Mouse (Mus musculus): ENCODE data around the gene Mtmr2. TPM values are rescaled to one million over a fixed set of nuclear protein-coding genes. Genes with fewer than 3 reads are reported as not detected.

Mtmr2 gene
- total and polyA plus RNA-seq, 3 experiments, result 47.1 to 95.8 (median 75.2) TPM

- Histone ChIP-seq H3K9ac (ENCODE audit: control insufficient read depth, low read depth, low read length, poor library complexity, severe bottlenecking) (no peak overlapping the region), H3K9me3 (replicated peaks; ENCODE audit: insufficient read depth, low read length) (no peaks in the 10 kb centered on the region), H3K4me1 (ENCODE audit: control insufficient read depth in 1 of 2, insufficient read depth in 2 of 2, low read length in 2 of 2) (peaks cover 13 to 36% of the 10 kb centered on the region in 2 experiments), H3K4me3 (ENCODE audit: control insufficient read depth in 1 of 2, insufficient read depth in 1 of 2, low read depth in 2 of 2, low read length in 2 of 2) (no peak overlapping the region), H3K27ac (ENCODE audit: control insufficient read depth, low read depth, low read length) (peak overlapping the region; percentile 63), H3K27me3 (ENCODE audit: control insufficient read depth in 1 of 2, insufficient read depth in 2 of 2, low read length in 2 of 2) (no peaks in the 10 kb centered on the region), H3K36me3 (ENCODE audit: control insufficient read depth in 1 of 2, insufficient read depth in 2 of 2, low read length in 2 of 2) (peaks cover 64 to 91% of the 10 kb centered on the region in 2 experiments), H3K79me2 (ENCODE audit: control insufficient read depth, insufficient read depth, low read length, poor library complexity) (peaks cover 15% of the 10 kb centered on the region; the same call in 1 of the 2 replicates)
- TF ChIP-seq MAZ (IDR thresholded peaks at IDR 0.05; ENCODE audit: low read depth, low read length), result no peak
- no peak for TF ChIP-seq MEF2A (IDR thresholded peaks at IDR 0.05; ENCODE audit: extremely low read depth, insufficient replicate concordance, low read depth, low read length, poor library complexity, severe bottlenecking)
- TF ChIP-seq TAL1 (IDR thresholded peaks at IDR 0.05; ENCODE audit: low read length), result peak; percentile 20; the same call in 1 of the 2 replicates
- TF ChIP-seq MXI1 (IDR thresholded peaks at IDR 0.05; ENCODE audit: low read depth, low read length), result no peak
- peak; percentile 93 for DNase-seq (ENCODE audit: low read depth, low spot score)
Observed at GRCm38 (mm10) chr9:13835256-13835655, 87.0 kb downstream of the Mtmr2 start.

- H3K27ac ChIP-seq (ENCODE audit: control insufficient read depth, low read depth, low read length), result no peak overlapping the region
- no peaks in the 10 kb centered on the region for H3K9me3 ChIP-seq (replicated peaks; ENCODE audit: insufficient read depth, low read length)
- H3K9ac ChIP-seq (ENCODE audit: control insufficient read depth, low read depth, low read length, poor library complexity, severe bottlenecking), result no peak overlapping the region
- no peak overlapping the region for H3K4me3 ChIP-seq (ENCODE audit: control insufficient read depth in 1 of 2, insufficient read depth in 1 of 2, low read depth in 2 of 2, low read length in 2 of 2)
- TF ChIP-seq JUND (IDR thresholded peaks at IDR 0.05; ENCODE audit: low read depth, low read length) (no peak), USF2 (IDR thresholded peaks at IDR 0.05; ENCODE audit: borderline replicate concordance in 1 of 2, insufficient read depth in 1 of 2, low read depth in 1 of 2, low read length in 2 of 2) (no peak), CHD1 (IDR thresholded peaks at IDR 0.05; ENCODE audit: low read depth, low read length) (no peak), GATA1 (IDR thresholded peaks at IDR 0.05; ENCODE audit: low read depth, low read length) (no peak), NRF1 (IDR thresholded peaks at IDR 0.05; ENCODE audit: insufficient read depth, low read depth, low read length, poor library complexity, severe bottlenecking) (no peak)
- no peaks in the 10 kb centered on the region for H3K27me3 ChIP-seq (ENCODE audit: control insufficient read depth in 1 of 2, insufficient read depth in 2 of 2, low read length in 2 of 2)
- H3K4me1 ChIP-seq (ENCODE audit: control insufficient read depth in 1 of 2, insufficient read depth in 2 of 2, low read length in 2 of 2), result peaks cover 13 to 36% of the 10 kb centered on the region in 2 experiments
- peak; percentile 61 for DNase-seq (ENCODE audit: low read depth, low spot score)
- peaks cover 10% of the 10 kb centered on the region; the same call in 1 of the 2 replicates for H3K79me2 ChIP-seq (ENCODE audit: control insufficient read depth, insufficient read depth, low read length, poor library complexity)
- H3K36me3 ChIP-seq (ENCODE audit: control insufficient read depth in 1 of 2, insufficient read depth in 2 of 2, low read length in 2 of 2), result peaks cover 55 to 90% of the 10 kb centered on the region in 2 experiments
Observed at GRCm38 (mm10) chr9:13836726-13837125, 88.5 kb downstream of the Mtmr2 start.

GRCm38 (mm10) chr9:13847591-13847990 is 99.4 kb downstream of the Mtmr2 start:
- no peaks in the 10 kb centered on the region for H3K79me2 ChIP-seq (ENCODE audit: control insufficient read depth, insufficient read depth, low read length, poor library complexity)
- H3K9me3 ChIP-seq (replicated peaks; ENCODE audit: insufficient read depth, low read length), result no peaks in the 10 kb centered on the region
- no peak overlapping the region for H3K27ac ChIP-seq (ENCODE audit: control insufficient read depth, low read depth, low read length)
- H3K27me3 ChIP-seq (ENCODE audit: control insufficient read depth in 1 of 2, insufficient read depth in 2 of 2, low read length in 2 of 2), result no peaks in the 10 kb centered on the region
- H3K36me3 ChIP-seq (ENCODE audit: control insufficient read depth in 1 of 2, insufficient read depth in 2 of 2, low read length in 2 of 2), result peaks cover 12 to 34% of the 10 kb centered on the region in 2 experiments
- peak; percentile 50 for DNase-seq (ENCODE audit: low read depth, low spot score)
- H3K4me1 ChIP-seq (ENCODE audit: control insufficient read depth in 1 of 2, insufficient read depth in 2 of 2, low read length in 2 of 2), result no peaks in the 10 kb centered on the region; a peak in 1 of 4 replicates
- no peak overlapping the region for H3K4me3 ChIP-seq (ENCODE audit: control insufficient read depth in 1 of 2, insufficient read depth in 1 of 2, low read depth in 2 of 2, low read length in 2 of 2)
- H3K9ac ChIP-seq (ENCODE audit: control insufficient read depth, low read depth, low read length, poor library complexity, severe bottlenecking), result no peak overlapping the region
- TF ChIP-seq TAL1 (IDR thresholded peaks at IDR 0.05; ENCODE audit: low read length) (no peak), NRF1 (IDR thresholded peaks at IDR 0.05; ENCODE audit: insufficient read depth, low read depth, low read length, poor library complexity, severe bottlenecking) (no peak), RAD21 (IDR thresholded peaks at IDR 0.05; ENCODE audit: low read depth, low read length) (no peak), EP300 (IDR thresholded peaks at IDR 0.05; ENCODE audit: low read depth in 1 of 2, low read length in 2 of 2) (no peak), POLR2AphosphoS5 (IDR thresholded peaks at IDR 0.05; ENCODE audit: borderline replicate concordance, low read depth, low read length) (no peak), MEF2A (IDR thresholded peaks at IDR 0.05; ENCODE audit: extremely low read depth, insufficient replicate concordance, low read depth, low read length, poor library complexity, severe bottlenecking) (no peak), MAFK (IDR thresholded peaks at IDR 0.05; ENCODE audit: borderline replicate concordance, low read depth, low read length) (no peak), ZMIZ1 (IDR thresholded peaks at IDR 0.05; ENCODE audit: low read depth, low read length) (no peak), GABPA (IDR thresholded peaks at IDR 0.05; ENCODE audit: low read depth, low read length) (no peak), SIN3A (IDR thresholded peaks at IDR 0.05; ENCODE audit: low read length) (no peak), USF2 (IDR thresholded peaks at IDR 0.05; ENCODE audit: borderline replicate concordance in 1 of 2, insufficient read depth in 1 of 2, low read depth in 1 of 2, low read length in 2 of 2) (no peak), MAZ (IDR thresholded peaks at IDR 0.05; ENCODE audit: low read depth, low read length) (no peak; the same call in 1 of the 2 replicates), TCF12 (IDR thresholded peaks at IDR 0.05; ENCODE audit: low read depth, low read length) (no peak), BHLHE40 (IDR thresholded peaks at IDR 0.05; ENCODE audit: borderline replicate concordance, low read depth, low read length) (no peak), KAT2A (conservative IDR thresholded peaks at IDR 0.05; ENCODE audit: low read depth, low read length) (no peak), GATA1 (IDR thresholded peaks at IDR 0.05; ENCODE audit: low read depth, low read length) (no peak), JUND (IDR thresholded peaks at IDR 0.05; ENCODE audit: low read depth, low read length) (no peak), ETS1 (IDR thresholded peaks at IDR 0.05; ENCODE audit: low read depth, low read length) (no peak), HCFC1 (IDR thresholded peaks at IDR 0.05; ENCODE audit: low read depth, low read length) (no peak), USF1 (IDR thresholded peaks at IDR 0.05; ENCODE audit: low read depth, low read length) (no peak), RCOR1 (IDR thresholded peaks at IDR 0.05; ENCODE audit: low read depth, low read length) (no peak)
